Comparison of ENCODE assay signal across 34 mouse cellular contexts in genomic region chr3:106452616-106453015, GRCm38 (mm10). TPM values are rescaled to one million over a fixed set of nuclear protein-coding genes. Genes with fewer than 3 reads are reported as not detected.
A peak's percentile ranks its signal among the peaks of the same experiment; 100 is the strongest.
DNase-seq lines count a peak whose midpoint lies in the region; ATAC-seq and TF ChIP-seq lines count a peak whose summit lies in the region.
"Had no signal": no experiment of that assay in that cellular context is flagged by ENCODE, and none has a peak within 500 bp of the region (broad histone marks: within the 10 kb centered on the region; RNA-seq: fewer than 3 reads in every experiment).

No protein-coding gene starts in this region.

- no peaks in the 10 kb centered on the region for H3K4me1 ChIP-seq in heart, adult 2 months (ENCODE audit: control insufficient read depth, insufficient read depth, low read length)
- no peaks in the 10 kb centered on the region for H3K4me1 ChIP-seq in hindbrain, embryonic 11.5 days (replicated peaks; ENCODE audit: control insufficient read depth, insufficient read depth, low read length)
- H3K4me1 ChIP-seq: heart, embryonic 13.5 days; hindbrain, embryonic 12.5 days; kidney, embryonic 15.5 days; midbrain, embryonic 15.5 days had no signal

- intact Hi-C loops in heart, adult 2 months (cut with DNase I), result loop anchor here (10.0 kb wide), 1 partner anchor 778 kb away; no protein-coding TSS in a partner anchor
- intact Hi-C loops in left cerebral cortex, adult 2 months (cut with DNase I), result no loop called here

- TF ChIP-seq CTCF in heart, adult 2 months (IDR thresholded peaks at IDR 0.05), result no peak
- no peak for TF ChIP-seq CTCF in left cerebral cortex, adult 2 months (IDR thresholded peaks at IDR 0.05)

- no peak overlapping the region for H3K27ac ChIP-seq in heart, adult 2 months
- H3K27ac ChIP-seq in left cerebral cortex, adult 2 months, result no peak overlapping the region
- H3K27ac ChIP-seq in hindbrain, embryonic 11.5 days (ENCODE audit: low read depth, low read length), result no peak overlapping the region
- H3K27ac ChIP-seq: heart, embryonic 13.5 days; hindbrain, embryonic 12.5 days; kidney, embryonic 15.5 days; midbrain, embryonic 15.5 days had no signal

- 54% methylated on average over 4 of the region's 4 CpGs for WGBS in heart, adult 2 months
- WGBS in hindbrain, embryonic 11.5 days, result 79% methylated on average over 4 of the region's 4 CpGs

- peak; percentile 42 for DNase-seq in heart, adult 11 months
- no peak for DNase-seq in heart, adult 2 months
- DNase-seq in CD4-positive helper T cell, adult 2 months (ENCODE audit: low read depth, low spot score), result peak; percentile 59
- peak; percentile 25 to 26 for DNase-seq in thymus, postnatal 10 days (ENCODE audit: low spot score in 2 of 2)
- DNase-seq in left cerebral cortex, adult 2 months (ENCODE audit: extremely low spot score in 1 of 2, low spot score in 2 of 2), result no peak
- no peak for DNase-seq in cerebellum, postnatal 25 days
- DNase-seq in hindbrain, embryonic 11.5 days (ENCODE audit: low spot score), result no peak
- DNase-seq: adrenal gland, postnatal 10 days; cerebellum, adult 18-20 months; cerebellum, postnatal 14 days; embryo, embryonic 11 days; gastrocnemius, postnatal 10 days; heart, adult 18-20 months; heart, postnatal 14 days; kidney, postnatal 4 days; lung, adult 18-20 months; lung, postnatal 10 days; right cerebral cortex, adult 18-20 months; right cerebral cortex, postnatal 4 days had no signal

- no peaks in the 10 kb centered on the region for H3K9me3 ChIP-seq in hindbrain, embryonic 11.5 days (ENCODE audit: control insufficient read depth, low read length)
- H3K9me3 ChIP-seq: heart, embryonic 13.5 days; hindbrain, embryonic 12.5 days; kidney, embryonic 15.5 days; midbrain, embryonic 15.5 days had no signal

- TF ChIP-seq POLR2A in heart, adult 2 months (IDR thresholded peaks at IDR 0.05; ENCODE audit: insufficient read depth, low read depth, low read length), result no peak

- no peaks in the 10 kb centered on the region for H3K36me3 ChIP-seq in heart, adult 2 months (ENCODE audit: control insufficient read depth, insufficient read depth, low read length)
- no peaks in the 10 kb centered on the region for H3K36me3 ChIP-seq in hindbrain, embryonic 11.5 days (ENCODE audit: control insufficient read depth, insufficient read depth, low read length)
- H3K36me3 ChIP-seq: heart, embryonic 13.5 days; hindbrain, embryonic 12.5 days; kidney, embryonic 15.5 days; midbrain, embryonic 15.5 days had no signal

- peak; percentile 54 for ATAC-seq in megakaryocyte progenitor cell, adult 5-6 weeks (replicated peaks; ENCODE audit: poor library complexity)
- ATAC-seq in hindbrain, embryonic 11.5 days (ENCODE audit: low FRiP score), result no peak
- ATAC-seq: activated CD4-positive, CD25-positive, alpha-beta regulatory T cell, adult 4 months; forebrain, embryonic 16.5 days; intestine, postnatal 0 days; midbrain, embryonic 15.5 days had no signal

- TF ChIP-seq EP300 in heart, adult 2 months (IDR thresholded peaks at IDR 0.05; ENCODE audit: insufficient read depth, low read depth, low read length), result no peak

- H3K79me2 ChIP-seq in heart, adult 2 months (replicated peaks; ENCODE audit: control insufficient read depth, insufficient read depth, low read length), result no peaks in the 10 kb centered on the region

- no peak overlapping the region for H3K4me2 ChIP-seq in hindbrain, embryonic 11.5 days (replicated peaks; ENCODE audit: low read depth, low read length)
- H3K4me2 ChIP-seq: heart, embryonic 13.5 days; hindbrain, embryonic 12.5 days; kidney, embryonic 15.5 days; midbrain, embryonic 15.5 days had no signal

- no peak overlapping the region for H3K4me3 ChIP-seq in heart, adult 2 months
- no peak overlapping the region for H3K4me3 ChIP-seq in left cerebral cortex, adult 2 months
- no peak overlapping the region for H3K4me3 ChIP-seq in hindbrain, embryonic 11.5 days (ENCODE audit: low read depth, low read length)
- H3K4me3 ChIP-seq: heart, embryonic 13.5 days; hindbrain, embryonic 12.5 days; kidney, embryonic 15.5 days; midbrain, embryonic 15.5 days had no signal

- no peaks in the 10 kb centered on the region for H3K27me3 ChIP-seq in heart, adult 2 months (ENCODE audit: control insufficient read depth, insufficient read depth, low read length)
- H3K27me3 ChIP-seq in hindbrain, embryonic 11.5 days (ENCODE audit: control insufficient read depth, insufficient read depth, low read length), result no peaks in the 10 kb centered on the region
- H3K27me3 ChIP-seq: heart, embryonic 13.5 days; hindbrain, embryonic 12.5 days; kidney, embryonic 15.5 days; midbrain, embryonic 15.5 days had no signal

- H3K9ac ChIP-seq in heart, adult 2 months (ENCODE audit: low read depth, low read length), result no peak overlapping the region
- H3K9ac ChIP-seq in hindbrain, embryonic 11.5 days (ENCODE audit: low read depth, low read length), result no peak overlapping the region
- H3K9ac ChIP-seq: heart, embryonic 13.5 days; hindbrain, embryonic 12.5 days; kidney, embryonic 15.5 days; midbrain, embryonic 15.5 days had no signal

RNA-seq across cellular contexts. Expression of gene Dennd2d, which starts 29.6 kb away (rescaled TPM):
- total RNA-seq in heart, adult 2 months (2021), result under 1 TPM; 0.45 to 0.57 TPM
- 0.91 and 1.9 TPM in 2 replicates for polyA plus RNA-seq in heart, adult 2 months (2012; rRNA removed)
- total RNA-seq in megakaryocyte progenitor cell, adult 5-6 weeks (2015), result 20.4 and 20.6 TPM in 2 replicates
- total RNA-seq in megakaryocyte progenitor cell, adult 5-6 weeks (2017), result 14.2 and 23.0 TPM in 2 replicates
- total RNA-seq in left cerebral cortex, adult 2 months (2021), result under 1 TPM; 0.14 to 0.20 TPM
- polyA plus RNA-seq in hindbrain, embryonic 11.5 days (2014; fragmentation: Nextera tagmentation; extraction: Ambion mirVana), result 0.29 and 0.77 TPM in 2 replicates

RNA-seq across cellular contexts. Expression of gene Chil6, which starts 46.6 kb away (rescaled TPM):
- total RNA-seq in heart, adult 2 months (2021), result not detected
- not detected in 2 replicates for polyA plus RNA-seq in heart, adult 2 months (2012; rRNA removed)
- not detected in 2 replicates for total RNA-seq in megakaryocyte progenitor cell, adult 5-6 weeks (2015)
- total RNA-seq in megakaryocyte progenitor cell, adult 5-6 weeks (2017), result not detected in 2 replicates
- not detected for total RNA-seq in left cerebral cortex, adult 2 months (2021)
- not detected in 2 replicates for polyA plus RNA-seq in hindbrain, embryonic 11.5 days (2014; fragmentation: Nextera tagmentation; extraction: Ambion mirVana)
- total RNA-seq: adrenal gland, postnatal 10 days; gastrocnemius, postnatal 10 days; heart, adult 18-20 months; heart, postnatal 14 days; left cerebral cortex, adult 18-20 months; left cerebral cortex, postnatal 36 days; MEL had no signal
- polyA plus RNA-seq: embryonic facial prominence, embryonic 14.5 days; forebrain, embryonic 16.5 days; heart, embryonic 13.5 days; hindbrain, embryonic 12.5 days; kidney, embryonic 15.5 days; limb, embryonic 14.5 days; midbrain, embryonic 15.5 days; neural tube, embryonic 14.5 days; stomach, embryonic 16.5 days had no signal

Comparison
In these comparisons a context has a peak if more than half of its experiments do, and no peak if none do; other contexts are left out.
1. DNase-seq: peak in heart, adult 11 months (single experiment), CD4-positive helper T cell, adult 2 months (single experiment) and thymus, postnatal 10 days (2 of 2); none in heart, adult 2 months (0 of 2), left cerebral cortex, adult 2 months (0 of 2), cerebellum, postnatal 25 days (0 of 2) and hindbrain, embryonic 11.5 days (single experiment).
2. RNA of gene Dennd2d, which starts 29.6 kb away (total RNA-seq): 14.2 to 23.0 TPM in megakaryocyte progenitor cell, adult 5-6 weeks; 0.45 to 0.57 TPM in heart, adult 2 months and 0.14 to 0.20 TPM in left cerebral cortex, adult 2 months; every median in the first group is over 4 times any median in the second.